Comparison of ENCODE assay signal across 11 mouse cellular contexts in genomic region chr5:53187245-53187644, GRCm38 (mm10). TPM values are rescaled to one million over a fixed set of nuclear protein-coding genes. Genes with fewer than 3 reads are reported as not detected.
DNase-seq lines count a peak whose midpoint lies in the region; ATAC-seq lines count a peak whose summit lies in the region.
"Had no signal": no experiment of that assay in that cellular context is flagged by ENCODE, and none has a peak within 500 bp of the region (broad histone marks: within the 10 kb centered on the region; RNA-seq: fewer than 3 reads in every experiment).

No protein-coding gene starts in this region.

- no peak overlapping the region for H3K4me3 ChIP-seq in forebrain, embryonic 16.5 days (replicated peaks; ENCODE audit: low read length)
- no peak overlapping the region for H3K4me3 ChIP-seq in forebrain, embryonic 12.5 days (replicated peaks)
- H3K4me3 ChIP-seq in intestine, embryonic 16.5 days (ENCODE audit: low read length): no peak overlapping the region
- H3K4me3 ChIP-seq: liver, embryonic 15.5 days; myocyte had no signal

- H3K4me2 ChIP-seq in forebrain, embryonic 16.5 days (ENCODE audit: low read length): no peak overlapping the region
- no peak overlapping the region for H3K4me2 ChIP-seq in forebrain, embryonic 12.5 days
- no peak overlapping the region for H3K4me2 ChIP-seq in intestine, embryonic 16.5 days (ENCODE audit: low read depth, low read length)
- H3K4me2 ChIP-seq: liver, embryonic 15.5 days had no signal

- 64% methylated on average over 10 of the region's 10 CpGs for WGBS in forebrain, embryonic 16.5 days
- WGBS in forebrain, embryonic 12.5 days: 85% methylated on average over 10 of the region's 10 CpGs
- WGBS in intestine, embryonic 16.5 days: 41% methylated on average over 10 of the region's 10 CpGs

- peak; percentile 35 to 60 for DNase-seq in layer of hippocampus, adult 18-20 months (ENCODE audit: low spot score in 2 of 2)
- no peak for DNase-seq in layer of hippocampus, postnatal 25 days (ENCODE audit: extremely low spot score in 1 of 2, low spot score in 1 of 2)
- DNase-seq in adrenal gland, postnatal 10 days: peak; percentile 32
- no peak for DNase-seq in thymus, postnatal 25 days
- no peak for DNase-seq in spleen, adult 18-20 months

- H3K4me1 ChIP-seq in forebrain, embryonic 16.5 days (replicated peaks; ENCODE audit: control insufficient read depth, insufficient read depth, low read length): peaks cover 18% of the 10 kb centered on the region
- H3K4me1 ChIP-seq in forebrain, embryonic 12.5 days: peaks cover 14% of the 10 kb centered on the region; the same call in 1 of the 2 replicates
- 0 out of 2 replicates have a peak, but pooled peaks cover 4% of the 10 kb centered on the region for H3K4me1 ChIP-seq in intestine, embryonic 16.5 days (ENCODE audit: control insufficient read depth, insufficient read depth, low read length)
- H3K4me1 ChIP-seq: liver, embryonic 15.5 days had no signal

- no peaks in the 10 kb centered on the region for H3K27me3 ChIP-seq in forebrain, embryonic 16.5 days (replicated peaks; ENCODE audit: control insufficient read depth, insufficient read depth, low read length)
- 0 out of 2 replicates have a peak, but pooled peaks cover 8% of the 10 kb centered on the region for H3K27me3 ChIP-seq in forebrain, embryonic 12.5 days
- no peaks in the 10 kb centered on the region for H3K27me3 ChIP-seq in intestine, embryonic 16.5 days (replicated peaks; ENCODE audit: control insufficient read depth, insufficient read depth, low read length)
- H3K27me3 ChIP-seq: liver, embryonic 15.5 days had no signal

- 0 out of 2 replicates have a peak, but pooled peaks cover 3% of the 10 kb centered on the region for H3K36me3 ChIP-seq in forebrain, embryonic 16.5 days (ENCODE audit: control insufficient read depth, insufficient read depth)
- H3K36me3 ChIP-seq in forebrain, embryonic 12.5 days (replicated peaks): no peaks in the 10 kb centered on the region
- H3K36me3 ChIP-seq in intestine, embryonic 16.5 days (ENCODE audit: control insufficient read depth, insufficient read depth, low read length): no peaks in the 10 kb centered on the region
- H3K36me3 ChIP-seq: liver, embryonic 15.5 days had no signal

- H3K27ac ChIP-seq in forebrain, embryonic 16.5 days (ENCODE audit: low read length): no peak overlapping the region
- no peak overlapping the region for H3K27ac ChIP-seq in forebrain, embryonic 12.5 days
- H3K27ac ChIP-seq in intestine, embryonic 16.5 days (ENCODE audit: low read length): peak overlapping the region; percentile 52
- H3K27ac ChIP-seq: liver, embryonic 15.5 days had no signal

- H3K9ac ChIP-seq in forebrain, embryonic 16.5 days (replicated peaks; ENCODE audit: low read depth, low read length): no peak overlapping the region
- no peak overlapping the region for H3K9ac ChIP-seq in forebrain, embryonic 12.5 days
- no peak overlapping the region for H3K9ac ChIP-seq in intestine, embryonic 16.5 days (ENCODE audit: low read depth, low read length)
- H3K9ac ChIP-seq: liver, embryonic 15.5 days had no signal

- H3K9me3 ChIP-seq in forebrain, embryonic 16.5 days (ENCODE audit: control insufficient read depth, low read length): no peaks in the 10 kb centered on the region
- H3K9me3 ChIP-seq in forebrain, embryonic 12.5 days: no peaks in the 10 kb centered on the region
- no peaks in the 10 kb centered on the region for H3K9me3 ChIP-seq in intestine, embryonic 16.5 days (ENCODE audit: control insufficient read depth, low read length)
- H3K9me3 ChIP-seq: liver, embryonic 15.5 days had no signal

- ATAC-seq in forebrain, embryonic 16.5 days: 0 out of 2 replicates have a peak, but pooled peaks have one; percentile 37
- no peak for ATAC-seq in forebrain, embryonic 12.5 days (ENCODE audit: low FRiP score)
- peak; percentile 83 for ATAC-seq in intestine, embryonic 16.5 days

RNA-seq across cellular contexts. Expression of gene Sel1l3, which starts 26.5 kb away (rescaled TPM):
- 9.9 and 10.2 TPM in 2 replicates for polyA plus RNA-seq in forebrain, embryonic 16.5 days (2015; fragmentation: Nextera tagmentation; extraction: Ambion mirVana)
- polyA plus RNA-seq in forebrain, embryonic 12.5 days (2016; fragmentation: Nextera tagmentation; extraction: Ambion mirVana): 9.7 and 10.9 TPM in 2 replicates
- 10 to 100 TPM; 36.1 to 41.7 TPM for total RNA-seq in layer of hippocampus, adult 18-20 months (2021)
- 10 to 100 TPM; 38.9 to 42.1 TPM for total RNA-seq in layer of hippocampus, postnatal 25 days (2021)
- 10 to 100 TPM in 1 of 2 experiments, 1 to 10 TPM in 1; 5.1 to 11.2 TPM for total RNA-seq in adrenal gland, postnatal 10 days (2021)
- 12.9 and 14.8 TPM in 2 replicates for polyA plus RNA-seq in intestine, embryonic 16.5 days (2015; fragmentation: Nextera tagmentation; extraction: Ambion mirVana)
- total RNA-seq: megakaryocyte progenitor cell, adult 5-6 weeks had no signal

Comparison
In these comparisons a context has a peak if more than half of its experiments do, and no peak if none do; other contexts are left out.
1. DNase-seq: peak in layer of hippocampus, adult 18-20 months (2 of 2) and adrenal gland, postnatal 10 days (single experiment); none in layer of hippocampus, postnatal 25 days (0 of 2), thymus, postnatal 25 days (single experiment) and spleen, adult 18-20 months (0 of 2).